Mouse (Mus musculus): ENCODE results near the gene Srsf1. TPM values are rescaled to one million over a fixed set of nuclear protein-coding genes. Genes with fewer than 3 reads are reported as not detected.

Gene Srsf1
- 247 and 358 TPM in 2 replicates for polyA plus RNA-seq (2012; rRNA removed)

DNA sequence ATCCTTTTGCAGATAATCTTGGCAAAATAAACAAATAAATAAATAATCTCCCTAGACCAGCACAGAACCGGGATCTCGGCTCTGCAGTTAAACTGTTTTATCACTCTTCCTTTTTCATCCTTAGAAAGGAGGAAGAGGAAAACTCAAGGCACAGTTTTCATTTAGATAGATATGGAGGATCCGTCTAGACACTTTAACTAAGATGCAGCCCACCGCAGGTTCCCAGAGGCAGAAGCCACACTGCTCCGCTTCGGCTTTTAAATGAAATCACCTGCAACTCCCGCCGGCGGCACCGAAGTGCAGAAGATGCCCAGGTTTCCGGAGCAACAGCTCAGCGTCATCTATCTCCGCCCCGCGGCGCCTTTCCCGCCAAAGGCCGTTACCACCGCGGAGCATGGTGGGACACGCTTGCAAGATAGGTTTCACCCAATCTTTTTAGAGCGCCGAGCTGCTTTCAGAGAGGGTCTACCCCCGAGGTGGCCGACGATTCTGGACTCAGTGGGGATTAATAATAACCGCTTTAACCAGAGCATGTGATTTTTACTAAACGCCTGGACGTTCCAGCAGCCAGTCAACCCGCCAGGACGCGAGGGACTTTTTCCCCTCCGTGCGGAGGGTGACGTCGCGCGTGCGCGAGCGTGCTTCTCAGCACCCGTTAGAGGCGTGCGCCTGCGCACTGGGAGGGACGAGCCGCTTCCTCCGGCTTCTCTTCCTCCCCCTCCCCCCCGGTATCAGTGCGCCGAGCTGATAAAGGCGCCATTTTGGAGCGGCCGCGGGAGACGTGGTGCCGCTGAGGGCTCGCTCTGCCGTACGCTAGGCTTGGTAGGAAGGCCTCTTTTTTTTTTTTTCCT is at the start of gene Srsf1:
TSS of gene Srsf1 (plus strand) at position 430 of the 851 bp plus-strand sequence.
- TF ChIP-seq POLR2A (IDR thresholded peaks at IDR 0.05; ENCODE audit: control insufficient read depth, extremely low read depth, insufficient read depth, low read length, poor library complexity): peak; percentile 94
- TF ChIP-seq CTCF (IDR thresholded peaks at IDR 0.05; ENCODE audit: borderline replicate concordance, control insufficient read depth, extremely low read depth, insufficient read depth, low read length, poor library complexity): 0 out of 2 replicates have a peak, but pooled peaks have one; percentile 16
- Histone ChIP-seq H3K27me3 (ENCODE audit: control insufficient read depth, insufficient read depth, low read length) (no peaks in the 10 kb centered on the region), H3K36me3 (ENCODE audit: control insufficient read depth, insufficient read depth, low read length) (peaks cover 20% of the 10 kb centered on the region), H3K27ac (ENCODE audit: control insufficient read depth, insufficient read depth, low read length) (peak within 1 kb of the TSS; percentile 91), H3K4me3 (ENCODE audit: control insufficient read depth, insufficient read depth, low read length) (peak within 1 kb of the TSS; percentile 81), H3K4me1 (replicated peaks; ENCODE audit: control insufficient read depth, insufficient read depth, low read length) (peaks cover 5% of the 10 kb centered on the region; the same call in 1 of the 2 replicates)
- DNase-seq: peak; percentile 97
- WGBS: under 1% methylated on average over 60 of the region's 60 CpGs

DNA sequence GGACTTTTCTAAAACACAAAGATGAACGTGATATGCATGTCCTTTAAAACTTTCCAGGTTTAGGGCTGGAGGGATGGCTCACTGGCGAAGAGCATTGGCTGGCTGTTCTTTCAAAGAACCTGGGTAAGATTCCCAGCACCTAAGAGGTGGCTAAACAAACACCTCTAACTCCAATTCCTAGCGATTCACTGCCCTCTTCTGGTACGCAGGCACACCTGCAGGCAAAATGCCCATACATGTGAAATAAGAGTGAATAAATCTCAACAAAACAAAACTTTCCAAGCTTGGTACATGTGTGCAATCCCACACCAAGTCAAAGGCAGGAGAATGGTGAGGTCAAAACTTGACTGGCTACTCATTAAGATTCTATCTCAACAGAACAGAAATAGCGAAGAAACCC is 47.4 kb upstream of the Srsf1 start:
- Histone ChIP-seq H3K36me3 (ENCODE audit: control insufficient read depth, insufficient read depth, low read length) (no peaks in the 10 kb centered on the region), H3K27ac (ENCODE audit: control insufficient read depth, insufficient read depth, low read length) (no peak overlapping the region), H3K4me3 (ENCODE audit: control insufficient read depth, insufficient read depth, low read length) (no peak overlapping the region), H3K4me1 (replicated peaks; ENCODE audit: control insufficient read depth, insufficient read depth, low read length) (no peaks in the 10 kb centered on the region), H3K27me3 (ENCODE audit: control insufficient read depth, insufficient read depth, low read length) (no peaks in the 10 kb centered on the region)
- no peak for TF ChIP-seq CTCF (IDR thresholded peaks at IDR 0.05; ENCODE audit: borderline replicate concordance, control insufficient read depth, extremely low read depth, insufficient read depth, low read length, poor library complexity)
- TF ChIP-seq POLR2A (IDR thresholded peaks at IDR 0.05; ENCODE audit: control insufficient read depth, extremely low read depth, insufficient read depth, low read length, poor library complexity): no peak
- WGBS: 96% methylated on average over 5 of the region's 5 CpGs
- DNase-seq: no peak

DNA sequence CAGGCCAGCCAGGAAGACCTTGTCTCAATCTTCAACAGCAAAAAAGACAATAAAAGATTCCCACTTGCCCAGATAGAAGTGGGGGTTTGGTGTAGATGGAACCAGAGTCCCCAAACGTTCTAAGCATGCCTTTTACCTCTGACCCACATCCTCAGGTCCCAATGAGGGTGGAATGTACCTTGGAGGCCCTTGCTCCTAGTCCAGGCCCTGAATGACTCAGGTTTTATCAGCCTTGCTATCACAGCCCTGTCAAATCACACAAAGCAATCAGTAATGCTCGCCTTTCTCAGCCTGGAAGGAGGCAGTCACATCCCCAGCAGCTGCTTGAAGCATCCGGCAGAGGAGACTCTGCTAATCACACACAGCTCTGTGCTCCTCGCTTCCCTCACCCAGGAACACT is 44.4 kb upstream of the Srsf1 start:
- 87% methylated on average over 4 of the region's 4 CpGs for WGBS
- no peak for DNase-seq
- no peaks in the 10 kb centered on the region for H3K36me3 ChIP-seq (ENCODE audit: control insufficient read depth, insufficient read depth, low read length)
- H3K27ac ChIP-seq (ENCODE audit: control insufficient read depth, insufficient read depth, low read length): no peak overlapping the region
- no peaks in the 10 kb centered on the region for H3K4me1 ChIP-seq (replicated peaks; ENCODE audit: control insufficient read depth, insufficient read depth, low read length)
- H3K4me3 ChIP-seq (ENCODE audit: control insufficient read depth, insufficient read depth, low read length): no peak overlapping the region
- H3K27me3 ChIP-seq (ENCODE audit: control insufficient read depth, insufficient read depth, low read length): no peaks in the 10 kb centered on the region
- TF ChIP-seq CTCF (IDR thresholded peaks at IDR 0.05; ENCODE audit: borderline replicate concordance, control insufficient read depth, extremely low read depth, insufficient read depth, low read length, poor library complexity): no peak
- no peak for TF ChIP-seq POLR2A (IDR thresholded peaks at IDR 0.05; ENCODE audit: control insufficient read depth, extremely low read depth, insufficient read depth, low read length, poor library complexity)

DNA sequence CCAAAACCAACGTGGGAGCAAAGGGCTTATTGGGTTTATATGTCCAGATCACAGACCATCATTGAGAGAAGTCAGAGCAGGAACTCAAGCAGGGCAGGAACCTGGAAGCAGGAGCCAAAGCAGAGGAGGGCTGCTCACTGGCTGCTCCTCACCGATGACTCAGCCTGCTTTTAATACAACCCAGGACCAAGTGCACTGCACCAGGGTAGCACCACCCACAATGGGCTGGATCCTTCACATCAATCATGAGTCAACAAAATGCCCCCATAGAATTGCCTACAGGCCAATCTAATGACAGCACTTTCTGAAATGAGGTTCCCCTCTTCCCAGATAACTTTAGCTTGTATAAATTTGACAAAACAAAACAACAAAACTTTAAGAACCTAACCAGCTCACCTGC is 43.0 kb upstream of the Srsf1 start:
- no peak for DNase-seq
- no peak overlapping the region for H3K4me3 ChIP-seq (ENCODE audit: control insufficient read depth, insufficient read depth, low read length)
- H3K27ac ChIP-seq (ENCODE audit: control insufficient read depth, insufficient read depth, low read length): no peak overlapping the region
- H3K36me3 ChIP-seq (ENCODE audit: control insufficient read depth, insufficient read depth, low read length): no peaks in the 10 kb centered on the region
- no peak for TF ChIP-seq CTCF (IDR thresholded peaks at IDR 0.05; ENCODE audit: borderline replicate concordance, control insufficient read depth, extremely low read depth, insufficient read depth, low read length, poor library complexity)
- no peak for TF ChIP-seq POLR2A (IDR thresholded peaks at IDR 0.05; ENCODE audit: control insufficient read depth, extremely low read depth, insufficient read depth, low read length, poor library complexity)
- no peaks in the 10 kb centered on the region for H3K27me3 ChIP-seq (ENCODE audit: control insufficient read depth, insufficient read depth, low read length)
- no peaks in the 10 kb centered on the region for H3K4me1 ChIP-seq (replicated peaks; ENCODE audit: control insufficient read depth, insufficient read depth, low read length)
- 53% methylated on average over 2 of the region's 2 CpGs for WGBS

DNA sequence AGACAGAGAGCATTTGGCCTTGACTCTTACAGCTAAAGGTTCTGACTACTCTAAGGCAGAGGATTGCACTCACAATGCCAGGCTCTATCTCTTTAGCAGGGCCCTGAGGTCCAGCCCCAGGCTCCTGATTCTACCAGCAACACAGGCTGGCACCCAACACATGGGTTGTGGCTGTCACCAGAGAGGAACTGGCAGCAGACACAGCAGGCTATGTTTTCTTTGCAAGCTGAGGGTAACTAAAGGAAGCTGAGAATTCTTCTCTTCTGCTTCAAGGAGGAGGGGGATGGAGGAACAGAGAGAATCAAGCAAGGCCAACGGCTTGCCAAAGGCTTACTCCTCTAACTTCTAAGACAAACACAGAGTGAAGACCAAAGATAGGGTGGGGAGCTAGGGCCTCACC is 38.5 kb upstream of the Srsf1 start:
- no peak for TF ChIP-seq POLR2A (IDR thresholded peaks at IDR 0.05; ENCODE audit: control insufficient read depth, extremely low read depth, insufficient read depth, low read length, poor library complexity)
- TF ChIP-seq CTCF (IDR thresholded peaks at IDR 0.05; ENCODE audit: borderline replicate concordance, control insufficient read depth, extremely low read depth, insufficient read depth, low read length, poor library complexity): no peak
- 12% methylated on average over 1 of the region's 1 CpGs for WGBS
- Histone ChIP-seq H3K36me3 (ENCODE audit: control insufficient read depth, insufficient read depth, low read length) (no peaks in the 10 kb centered on the region), H3K27ac (ENCODE audit: control insufficient read depth, insufficient read depth, low read length) (no peak overlapping the region), H3K4me3 (ENCODE audit: control insufficient read depth, insufficient read depth, low read length) (no peak overlapping the region), H3K27me3 (ENCODE audit: control insufficient read depth, insufficient read depth, low read length) (no peaks in the 10 kb centered on the region), H3K4me1 (replicated peaks; ENCODE audit: control insufficient read depth, insufficient read depth, low read length) (no peaks in the 10 kb centered on the region)
- no peak for DNase-seq

DNA sequence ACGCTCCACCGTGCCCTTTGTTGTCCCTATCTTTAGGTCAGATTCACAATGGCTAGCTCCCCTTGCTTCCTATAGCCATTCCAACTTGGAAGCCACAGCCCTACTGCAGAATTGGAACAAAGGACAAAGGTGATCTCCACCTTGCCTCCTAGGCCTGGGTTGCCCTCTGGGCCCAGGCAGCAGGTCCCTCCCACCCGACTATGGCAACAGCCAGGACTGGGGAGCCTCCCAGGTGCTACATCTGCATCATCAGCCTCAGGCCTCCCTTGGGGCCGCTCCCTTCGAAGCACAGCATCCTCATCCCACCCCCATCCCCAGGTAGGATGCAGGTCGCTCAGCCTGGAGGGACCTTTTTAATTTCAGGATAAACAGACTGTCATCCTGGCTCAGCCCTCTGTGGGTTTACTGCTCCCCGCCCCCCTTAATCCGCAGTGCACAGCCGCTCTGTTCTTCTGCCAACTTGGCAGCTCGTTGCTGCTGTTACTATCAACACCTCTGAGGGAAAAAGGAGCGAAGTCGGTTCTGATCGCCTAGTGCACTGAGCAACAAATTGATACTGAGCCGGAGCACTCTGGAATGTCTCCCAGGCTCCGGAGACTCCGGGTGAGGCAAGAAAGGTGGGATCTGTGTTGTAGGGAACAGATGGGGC is 37.5 kb upstream of the Srsf1 start:
- Histone ChIP-seq H3K27me3 (ENCODE audit: control insufficient read depth, insufficient read depth, low read length) (no peaks in the 10 kb centered on the region), H3K27ac (ENCODE audit: control insufficient read depth, insufficient read depth, low read length) (no peak overlapping the region), H3K4me3 (ENCODE audit: control insufficient read depth, insufficient read depth, low read length) (no peak overlapping the region), H3K4me1 (replicated peaks; ENCODE audit: control insufficient read depth, insufficient read depth, low read length) (no peaks in the 10 kb centered on the region), H3K36me3 (ENCODE audit: control insufficient read depth, insufficient read depth, low read length) (no peaks in the 10 kb centered on the region)
- 86% methylated on average over 16 of the region's 16 CpGs for WGBS
- no peak for TF ChIP-seq CTCF (IDR thresholded peaks at IDR 0.05; ENCODE audit: borderline replicate concordance, control insufficient read depth, extremely low read depth, insufficient read depth, low read length, poor library complexity)
- TF ChIP-seq POLR2A (IDR thresholded peaks at IDR 0.05; ENCODE audit: control insufficient read depth, extremely low read depth, insufficient read depth, low read length, poor library complexity): no peak
- no peak for DNase-seq
